Mouse (Mus musculus) gastrocnemius, adult 2 months (tissue): Measurements from ENCODE around the gene Dennd6a. TPM values are rescaled to one million over a fixed set of nuclear protein-coding genes. Genes with fewer than 3 reads are reported as not detected.
"Not testable (repeated sequence)": the region's sequence is repeated elsewhere in the genome, so short reads cannot be mapped to it uniquely, and the experiment has no call there.

Experiments used
- DNase-seq: peaks from one replicate; pipeline ENCODE4 v3.0.0; 2022
- H3K27ac ChIP-seq: fragments of 200-600 bp; 2 replicates; pipeline ENCODE4 v1.8.1; 2022; ENCODE audit warnings: mild to moderate bottlenecking
- H3K4me3 ChIP-seq: fragments of 200-600 bp; 2 replicates; pipeline ENCODE4 v1.8.1; 2022; ENCODE audit warnings: mild to moderate bottlenecking, moderate library complexity
- CTCF ChIP-seq: fragments of 200-600 bp; IDR thresholded peaks from 2 replicates; pipeline ENCODE4 v1.8.1; 2022; ENCODE audit warnings: antibody characterized with exemption, mild to moderate bottlenecking, moderate library complexity
- intact Hi-C: fragments of 180-260 bp; cut with DNase I; formaldehyde crosslinking; loops from one replicate; pipeline ENCODE4 v1.15.1; 2025
- long read RNA-seq, 2 experiments: library from polyadenylated mRNA; stranded (forward); transcript quantifications; one replicate each; pipeline ENCODE4 v2.0.0; 2021
- total RNA-seq, 2 experiments: library from RNA; stranded (reverse); gene quantifications; 2 replicates each; pipeline ENCODE4 v1.2.3; 2021

Dennd6a gene
- total RNA-seq, result 1 to 10 TPM; 8.2 to 8.5 TPM
- long read RNA-seq, experiment 1, full-length matches to known transcripts, result 7 of 8 reads
- long read RNA-seq, experiment 1, partial matches to known transcripts, result 0 of 8 reads
- long read RNA-seq, experiment 1, other reads (novel, unspliced or antisense), result 1 of 8 reads
- long read RNA-seq, experiment 2, full-length matches to known transcripts, result 15 of 18 reads
- long read RNA-seq, experiment 2, partial matches to known transcripts, result 0 of 18 reads
- long read RNA-seq, experiment 2, other reads (novel, unspliced or antisense), result 3 of 18 reads

DNA sequence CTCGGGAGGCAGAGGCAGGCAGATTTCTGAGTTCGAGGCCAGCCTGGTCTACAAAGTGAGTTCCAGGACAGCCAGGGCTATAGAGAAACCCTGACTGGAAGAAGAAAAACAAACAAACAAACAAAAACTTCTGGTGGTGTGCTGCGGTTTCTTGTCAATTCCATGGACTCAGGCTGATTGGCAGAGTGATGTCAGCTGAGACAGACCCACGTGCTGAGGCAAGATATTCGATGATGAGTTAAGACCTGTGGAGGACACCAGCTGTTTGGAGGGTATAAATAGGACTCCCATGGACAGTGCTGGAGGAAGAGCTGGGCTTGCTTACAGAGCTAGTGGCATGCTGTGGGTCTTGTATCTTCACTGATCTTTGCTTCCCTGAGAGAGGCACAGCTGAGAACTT lies at the start of gene Dennd6a:
Gene Dennd6a (plus strand): TSS at position 301 of the 400 bp plus-strand sequence.
- H3K27ac ChIP-seq, DNase-seq, H3K4me3 ChIP-seq, intact Hi-C loops: not testable (repeated sequence)

DNA sequence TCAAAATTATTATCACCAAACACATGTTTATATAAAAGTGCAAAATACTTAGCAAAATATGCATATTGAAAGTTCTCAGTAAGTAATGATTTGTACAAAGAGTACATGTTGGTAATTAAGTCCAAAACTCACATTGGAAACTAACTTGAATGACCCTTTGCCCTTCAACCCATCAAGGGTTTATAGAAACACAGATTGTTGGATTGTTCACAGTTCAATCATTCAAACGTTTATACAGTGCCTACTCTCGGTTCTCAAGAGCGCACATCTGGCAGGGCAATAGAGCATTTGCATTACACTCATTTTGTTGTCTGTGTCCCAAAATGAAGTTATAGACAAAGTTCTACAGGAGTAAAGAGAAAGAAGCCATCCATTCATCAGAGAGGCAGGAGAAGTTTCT lies 47.7 kb upstream of the Dennd6a start:
- no peak overlapping the region for H3K4me3 ChIP-seq
- TF ChIP-seq CTCF, result no peak
- H3K27ac ChIP-seq, result no peak overlapping the region
- intact Hi-C loops, result no loop called here
- no peak for DNase-seq

DNA sequence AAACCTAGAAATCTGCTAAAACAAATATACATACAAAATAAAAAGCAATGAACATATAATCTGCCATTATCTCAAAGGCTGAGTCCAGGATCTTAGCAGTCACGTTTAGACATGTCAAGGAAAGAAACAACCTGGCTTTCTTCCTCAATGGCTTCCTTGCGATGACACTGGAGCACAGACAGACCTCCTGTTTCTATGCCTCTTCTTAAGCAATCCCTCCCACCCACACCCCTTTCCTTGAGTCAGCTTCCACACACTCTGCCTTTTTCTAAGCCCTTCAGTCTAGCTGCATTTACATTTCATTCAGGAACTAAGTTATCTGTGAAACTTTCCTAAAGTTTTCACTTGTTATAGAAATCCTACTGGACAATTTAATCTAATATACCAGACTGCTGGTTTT lies 45.4 kb upstream of the Dennd6a start:
- 0 out of 2 replicates have a peak overlapping the region, but pooled peaks have one; percentile 17 for H3K27ac ChIP-seq
- DNase-seq, result no peak
- TF ChIP-seq CTCF, result no peak
- intact Hi-C loops, result no loop called here
- no peak overlapping the region for H3K4me3 ChIP-seq

DNA sequence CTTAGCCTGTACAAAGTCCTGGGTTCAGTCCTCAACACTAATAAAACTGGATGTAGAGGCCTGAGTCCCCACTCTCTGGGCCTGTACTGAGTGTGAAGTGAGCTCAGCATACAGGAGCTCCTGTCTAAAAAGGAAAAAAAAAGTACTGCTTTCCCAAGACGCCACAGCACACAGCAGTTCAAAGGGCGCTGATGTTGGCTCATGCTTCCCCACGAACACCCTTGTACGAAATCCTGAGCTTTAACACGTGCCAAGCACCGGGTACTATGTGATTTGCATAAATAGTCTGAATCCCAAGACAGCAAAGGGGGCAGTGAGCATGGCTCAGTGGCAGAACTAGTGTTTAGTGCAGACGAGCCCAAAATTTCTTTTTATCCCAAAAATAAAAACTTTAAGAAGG lies 43.3 kb upstream of the Dennd6a start:
- intact Hi-C loops, result no loop called here
- Histone ChIP-seq H3K4me3 (peak overlapping the region; percentile 41), H3K27ac (peak overlapping the region; percentile 55)
- no peak for DNase-seq
- TF ChIP-seq CTCF, result no peak

DNA sequence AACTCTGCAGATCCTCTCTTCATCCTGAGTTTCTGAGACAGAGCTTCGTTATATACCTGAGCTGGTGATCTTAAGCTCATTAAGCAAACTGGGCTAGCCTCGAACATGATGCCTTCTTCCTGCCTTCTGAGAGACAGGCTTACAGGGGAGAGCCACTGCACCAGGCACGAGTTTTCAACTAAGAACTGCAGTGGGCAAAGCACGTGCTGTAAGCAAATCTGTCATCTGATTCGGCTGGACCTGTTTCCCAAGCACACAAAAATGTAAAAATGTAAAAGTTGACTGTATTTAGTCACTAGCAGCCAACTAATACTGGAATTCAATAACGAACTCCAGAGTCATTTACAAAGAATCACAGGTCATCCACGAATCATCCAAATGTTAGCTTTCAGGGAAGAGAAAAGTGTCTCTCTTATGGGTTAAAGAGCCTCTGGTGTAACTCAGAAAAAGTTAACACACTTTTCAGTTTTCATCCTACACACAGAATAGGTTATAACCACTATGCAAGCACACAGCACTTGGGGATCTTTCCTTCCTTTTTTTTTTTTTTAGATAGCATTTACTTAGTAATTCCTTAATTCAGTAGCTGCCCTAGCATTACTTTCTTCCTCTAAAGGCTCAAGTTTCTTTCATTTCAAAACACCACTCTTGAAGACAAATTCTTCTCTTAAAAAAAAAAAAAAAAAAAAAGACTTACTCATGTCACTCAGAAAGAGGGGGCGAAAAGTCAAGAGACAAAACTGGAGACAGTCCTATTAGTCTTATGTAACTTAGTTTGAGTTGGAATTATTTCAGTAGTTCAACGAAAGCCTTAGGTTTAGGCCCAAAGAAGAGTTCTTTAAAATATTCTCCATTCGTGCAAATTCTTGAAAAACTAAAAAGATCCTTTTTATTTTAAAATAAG lies 42.0 kb upstream of the Dennd6a start:
- intact Hi-C loops, result no loop called here
- H3K27ac ChIP-seq, result peak overlapping the region; percentile 49; the same call in 1 of the 2 replicates
- peak overlapping the region; percentile 99 for H3K4me3 ChIP-seq

DNA sequence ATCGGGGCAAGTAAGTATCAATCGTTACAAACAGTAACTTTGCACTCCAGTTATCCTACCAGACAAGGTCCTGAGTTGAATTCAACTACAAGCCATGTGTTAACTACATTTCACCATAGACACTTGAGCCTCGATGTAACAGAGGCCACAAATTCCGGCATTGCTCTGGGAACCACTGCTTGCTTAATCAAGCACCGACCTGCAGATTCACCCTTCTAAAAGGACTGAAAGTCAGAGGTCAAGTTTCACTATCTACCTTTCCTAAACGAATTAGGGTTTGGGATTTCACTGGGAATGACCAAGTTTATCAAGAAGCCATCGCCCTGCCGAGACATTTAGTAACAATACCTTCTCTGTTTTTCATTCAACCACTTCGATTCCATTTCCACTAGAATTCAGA lies 40.9 kb upstream of the Dennd6a start:
- Histone ChIP-seq H3K4me3 (peak overlapping the region; percentile 99), H3K27ac (peak overlapping the region; percentile 97)
- no peak for TF ChIP-seq CTCF
- peak; percentile 36 for DNase-seq
- intact Hi-C loops, result no loop called here

More for the DNA sequence above, 42.0 kb upstream of the Dennd6a start:
- DNase-seq, result no peak
- TF ChIP-seq CTCF, result no peak

DNA sequence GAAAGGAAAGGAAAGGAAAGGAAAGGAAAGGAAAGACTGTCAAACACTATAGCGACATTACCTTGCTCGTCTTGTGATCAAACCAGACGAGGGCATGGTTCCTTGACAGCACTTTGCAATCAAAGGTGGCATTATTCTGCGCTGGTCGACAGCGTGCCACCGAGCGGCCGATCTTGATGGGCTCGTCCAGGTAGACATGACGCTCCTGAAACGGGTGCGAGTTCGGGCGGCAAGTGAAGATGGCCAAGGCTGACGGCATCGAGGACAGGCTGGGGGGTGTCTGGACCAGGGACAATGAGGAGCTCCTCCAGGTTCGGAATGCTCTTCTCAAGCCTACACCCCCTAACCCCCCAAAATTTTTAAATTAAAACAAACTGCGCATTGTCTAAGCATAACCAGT lies 40.4 kb upstream of the Dennd6a start:
- no peak for TF ChIP-seq CTCF
- H3K4me3 ChIP-seq, result peak overlapping the region; percentile 99
- intact Hi-C loops, result no loop called here
- no peak for DNase-seq
- peak overlapping the region; percentile 97 for H3K27ac ChIP-seq

DNA sequence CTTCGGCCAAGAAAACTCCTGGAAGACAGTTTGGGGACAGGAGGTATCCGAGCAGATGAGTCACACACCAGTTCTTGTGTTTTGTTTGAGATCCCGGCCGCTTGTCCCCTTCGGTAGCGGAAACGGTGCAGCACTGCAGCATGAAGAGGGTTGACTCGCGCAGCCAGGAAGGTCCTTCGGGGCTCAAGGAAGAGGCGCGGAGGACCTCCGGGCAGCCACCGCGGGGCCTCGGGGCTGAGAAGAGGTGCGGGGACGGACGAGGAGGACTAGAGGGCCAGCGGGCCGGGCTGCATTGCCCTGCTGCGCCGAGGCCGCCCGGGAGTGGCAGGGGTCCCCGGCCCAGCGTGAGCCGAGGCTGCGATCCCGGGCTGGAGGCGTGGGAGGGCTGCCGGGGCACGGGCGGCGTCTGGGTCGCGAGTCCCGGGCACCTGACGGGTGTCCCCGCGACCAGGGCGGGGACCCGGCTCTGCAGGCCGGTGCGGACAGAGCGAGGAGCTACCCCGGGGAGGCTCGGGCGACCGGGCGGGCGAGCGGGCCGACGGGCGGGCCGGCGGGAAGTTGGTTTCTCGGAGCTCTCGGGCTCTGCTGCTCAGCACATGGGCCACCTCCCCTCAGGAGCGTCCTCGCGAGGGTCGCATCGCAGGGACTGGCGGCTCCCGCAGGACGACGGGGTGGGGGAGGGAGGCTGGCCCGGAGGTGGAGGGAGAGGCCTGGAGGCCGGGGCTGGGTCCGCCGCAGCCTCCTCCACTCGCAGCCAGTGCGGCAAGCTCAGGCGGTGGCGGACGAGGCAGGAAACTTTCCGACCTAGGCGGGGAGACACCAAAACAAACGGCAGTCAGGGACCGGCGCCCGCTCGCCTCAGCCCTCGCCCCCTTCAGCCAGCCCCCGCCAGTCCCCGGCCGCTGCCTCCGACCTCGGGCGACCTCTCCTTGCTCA lies 39.6 kb upstream of the Dennd6a start:
- peak overlapping the region; percentile 97 for H3K27ac ChIP-seq
- intact Hi-C loops, result loop anchor here (2.0 kb wide), 3 partner anchors 41 to 103 kb away; no protein-coding TSS in a partner anchor
- no peak for TF ChIP-seq CTCF
- H3K4me3 ChIP-seq, result peak overlapping the region; percentile 99
- DNase-seq, result peak; percentile 76

DNA sequence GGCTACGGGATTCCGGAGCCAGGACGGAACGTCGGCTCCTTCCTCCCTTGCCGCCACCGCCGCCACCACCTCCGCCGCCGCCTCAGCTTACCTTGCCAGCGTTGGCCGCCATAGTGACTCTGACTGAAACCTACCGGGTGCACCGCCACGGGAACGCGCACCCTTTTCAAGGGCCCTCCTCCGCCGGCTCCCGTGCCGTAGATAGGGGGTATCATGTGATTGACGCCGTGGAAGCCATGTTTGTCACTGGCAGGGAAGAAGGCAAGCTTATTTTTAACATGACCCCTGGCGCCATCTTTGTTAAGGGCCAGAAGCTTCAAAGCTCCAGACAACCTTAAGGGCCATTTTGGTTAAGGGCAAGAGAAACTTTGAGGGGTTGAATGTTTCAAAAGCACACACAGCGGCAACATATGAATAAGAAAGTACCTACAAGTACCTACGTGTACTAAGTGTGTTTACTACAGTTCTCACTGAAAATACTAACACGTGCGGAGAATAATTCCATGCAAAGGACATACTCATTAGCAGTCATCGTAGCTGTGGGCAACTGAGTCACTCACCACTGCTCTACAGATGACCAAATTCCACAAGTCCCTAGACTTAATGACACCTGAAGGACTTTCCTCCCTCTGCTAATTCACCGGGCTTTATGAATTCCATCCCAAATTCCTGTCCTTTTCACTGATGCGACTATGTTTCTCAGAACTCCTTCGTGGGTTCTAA lies 38.7 kb upstream of the Dennd6a start, which contains the start of gene Slmap:
Gene Slmap (minus strand): TSS at position 175 of the 723 bp plus-strand sequence.
- DNase-seq, result peak; percentile 99
- intact Hi-C loops, result loop anchor here (2.0 kb wide), 3 partner anchors 42 to 102 kb away; no protein-coding TSS in a partner anchor
- TF ChIP-seq CTCF, result no peak
- Histone ChIP-seq H3K4me3 (peak within 1 kb of the TSS; percentile 99), H3K27ac (peak within 1 kb of the TSS; percentile 97)

DNA sequence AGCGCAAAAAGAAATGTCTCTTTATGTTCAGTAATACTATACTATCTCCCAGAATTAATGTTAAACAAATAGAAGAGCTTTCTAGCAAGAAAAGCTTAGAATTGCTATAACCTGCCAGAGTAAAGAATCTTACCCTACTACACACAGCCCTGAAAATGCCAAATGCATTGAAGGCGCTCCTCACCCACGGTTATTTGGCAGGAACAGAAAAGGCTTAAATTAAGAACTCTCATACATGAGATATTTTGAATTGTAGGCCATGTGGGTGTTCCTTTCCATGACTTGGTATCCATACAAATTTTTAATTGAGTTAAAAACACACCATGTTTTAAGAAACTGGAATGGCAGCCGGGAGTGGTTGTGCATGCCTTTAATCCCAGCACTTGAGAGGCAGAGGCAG lies 34.4 kb upstream of the Dennd6a start:
- no peak overlapping the region for H3K27ac ChIP-seq
- no peak for TF ChIP-seq CTCF
- intact Hi-C loops, result no loop called here
- no peak overlapping the region for H3K4me3 ChIP-seq
- no peak for DNase-seq

DNA sequence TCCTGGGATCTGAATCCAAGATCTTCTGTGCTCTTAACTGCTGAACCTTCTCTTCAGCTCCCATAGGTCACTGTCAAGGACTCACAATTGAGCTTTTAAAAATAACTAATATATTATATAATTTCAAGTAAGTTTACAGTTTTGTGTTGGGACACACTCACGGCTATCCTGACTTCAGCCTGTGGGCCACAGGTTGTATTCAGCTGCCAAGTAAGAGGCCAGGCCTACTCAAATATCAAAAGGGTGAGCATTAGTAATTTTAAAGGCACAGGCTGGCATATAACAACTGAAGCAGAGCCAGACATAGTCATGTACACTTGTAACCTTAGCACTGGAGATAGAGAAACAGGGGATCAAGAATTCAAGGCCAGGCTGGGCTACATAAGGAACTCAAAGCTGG lies 33.1 kb upstream of the Dennd6a start:
- Histone ChIP-seq H3K27ac (peak overlapping the region; percentile 76), H3K4me3 (no peak overlapping the region)
- intact Hi-C loops, result no loop called here
- TF ChIP-seq CTCF, result no peak
- DNase-seq, result peak; percentile 50
